8 mouse cellular contexts compared by ENCODE assay signal in genomic region chr11:87778100-87778765, GRCm38 (mm10). TPM values are rescaled to one million over a fixed set of nuclear protein-coding genes. Genes with fewer than 3 reads are reported as not detected.
DNase-seq lines count a peak whose midpoint lies in the region; ATAC-seq lines count a peak whose summit lies in the region.

No protein-coding gene starts in this region.

- intact Hi-C loops in gastrocnemius, postnatal 36 days (cut with DNase I) = loop anchor here (10.0 kb wide), 1 partner anchor 563 kb away; no protein-coding TSS in a partner anchor

- peak; percentile 38; the same call in 1 of the 2 replicates for ATAC-seq in frontal cortex, adult (ENCODE audit: low TSS enrichment)
- peak; percentile 95 for ATAC-seq in kidney, embryonic 16.5 days (ENCODE audit: low FRiP score, low TSS enrichment)
- ATAC-seq in liver, embryonic 13.5 days (ENCODE audit: low read depth) = peak; percentile 74
- ATAC-seq in neural tube, embryonic 11.5 days (ENCODE audit: insufficient read depth, low FRiP score, low TSS enrichment) = peak; percentile 65; the same call in 1 of the 2 replicates

- H3K4me1 ChIP-seq in kidney, embryonic 16.5 days (ENCODE audit: insufficient read depth, low read length) = peaks cover 20% of the 10 kb centered on the region
- H3K4me1 ChIP-seq in liver, embryonic 13.5 days (replicated peaks) = peaks cover 17% of the 10 kb centered on the region
- H3K4me1 ChIP-seq in neural tube, embryonic 11.5 days (ENCODE audit: control insufficient read depth, insufficient read depth, low read length) = peaks cover 3% of the 10 kb centered on the region; the same call in 1 of the 2 replicates

- peak; percentile 31 for DNase-seq in gastrocnemius, postnatal 10 days
- no peak for DNase-seq in gastrocnemius, postnatal 36 days
- DNase-seq in cerebellum, adult 8-10 months = peak; percentile 84
- DNase-seq in liver, embryonic 13.5 days = peak; percentile 53
- DNase-seq in neural tube, embryonic 11.5 days (ENCODE audit: low spot score) = peak; percentile 75
- peak; percentile 37 to 51 for DNase-seq in thymus, postnatal 36 days

- H3K4me3 ChIP-seq in kidney, embryonic 16.5 days (ENCODE audit: low read length) = peak overlapping the region; percentile 51
- peak overlapping the region; percentile 38 for H3K4me3 ChIP-seq in liver, embryonic 13.5 days (replicated peaks)
- peak overlapping the region; percentile 20 for H3K4me3 ChIP-seq in neural tube, embryonic 11.5 days (ENCODE audit: low read depth, low read length)

- H3K27me3 ChIP-seq in kidney, embryonic 16.5 days (ENCODE audit: insufficient read depth, low read length) = no peaks in the 10 kb centered on the region
- peaks cover 4% of the 10 kb centered on the region; the same call in 1 of the 2 replicates for H3K27me3 ChIP-seq in liver, embryonic 13.5 days
- peaks cover 2% of the 10 kb centered on the region; the same call in 1 of the 2 replicates for H3K27me3 ChIP-seq in neural tube, embryonic 11.5 days (ENCODE audit: control insufficient read depth, insufficient read depth, low read length)

- H3K36me3 ChIP-seq in kidney, embryonic 16.5 days (ENCODE audit: insufficient read depth, low read length) = no peaks in the 10 kb centered on the region
- H3K36me3 ChIP-seq in liver, embryonic 13.5 days = no peaks in the 10 kb centered on the region
- no peaks in the 10 kb centered on the region for H3K36me3 ChIP-seq in neural tube, embryonic 11.5 days (ENCODE audit: control insufficient read depth, insufficient read depth, low read length)

- H3K9ac ChIP-seq in kidney, embryonic 16.5 days (replicated peaks; ENCODE audit: low read length) = peak overlapping the region; percentile 74
- peak overlapping the region; percentile 50 for H3K9ac ChIP-seq in liver, embryonic 13.5 days
- H3K9ac ChIP-seq in neural tube, embryonic 11.5 days (ENCODE audit: low read length) = peak overlapping the region; percentile 62

- H3K4me2 ChIP-seq in kidney, embryonic 16.5 days (replicated peaks; ENCODE audit: low read depth, low read length) = peak overlapping the region; percentile 89
- H3K4me2 ChIP-seq in liver, embryonic 13.5 days = peak overlapping the region; percentile 61
- peak overlapping the region; percentile 46 for H3K4me2 ChIP-seq in neural tube, embryonic 11.5 days (ENCODE audit: low read depth)

- H3K9me3 ChIP-seq in kidney, embryonic 16.5 days (ENCODE audit: low read length) = no peaks in the 10 kb centered on the region
- no peaks in the 10 kb centered on the region for H3K9me3 ChIP-seq in liver, embryonic 13.5 days (replicated peaks)
- H3K9me3 ChIP-seq in neural tube, embryonic 11.5 days (ENCODE audit: control insufficient read depth, low read length) = no peaks in the 10 kb centered on the region

- 3% methylated on average over 31 of the region's 32 CpGs for WGBS in kidney, embryonic 16.5 days
- 30% methylated on average over 30 of the region's 32 CpGs for WGBS in liver, embryonic 13.5 days (ENCODE audit: insufficient replicate concordance)
- 9% methylated on average over 30 of the region's 32 CpGs for WGBS in neural tube, embryonic 11.5 days

- H3K27ac ChIP-seq in kidney, embryonic 16.5 days (ENCODE audit: low read length) = no peak overlapping the region; the same call in 1 of the 2 replicates
- H3K27ac ChIP-seq in liver, embryonic 13.5 days = no peak overlapping the region
- no peak overlapping the region for H3K27ac ChIP-seq in neural tube, embryonic 11.5 days (ENCODE audit: low read depth, low read length)

RNA-seq across cellular contexts. Expression of gene Mpo, which starts 15.1 kb away (rescaled TPM):
- 1 to 10 TPM in 1 of 2 experiments, not detected in 1; 4.4 TPM for total RNA-seq in gastrocnemius, postnatal 10 days (2021)
- total RNA-seq in gastrocnemius, postnatal 36 days (2021) = not detected
- polyA plus RNA-seq in kidney, embryonic 16.5 days (2015; fragmentation: Nextera tagmentation; extraction: Ambion mirVana) = 1.1 and 1.3 TPM in 2 replicates
- polyA plus RNA-seq in liver, embryonic 13.5 days (2015; fragmentation: Nextera tagmentation; extraction: Ambion mirVana) = 276 and 298 TPM in 2 replicates
- 6.0 and 7.7 TPM in 2 replicates for polyA plus RNA-seq in neural tube, embryonic 11.5 days (2014; fragmentation: Nextera tagmentation; extraction: Ambion mirVana)

RNA-seq across cellular contexts. Expression of gene Tspoap1, which starts 17.9 kb away (rescaled TPM):
- total RNA-seq in gastrocnemius, postnatal 10 days (2021) = under 1 TPM; 0.27 to 0.38 TPM
- under 1 TPM in 1 of 2 experiments, not detected in 1; 0.13 TPM for total RNA-seq in gastrocnemius, postnatal 36 days (2021)
- 4.7 and 5.6 TPM in 2 replicates for polyA plus RNA-seq in kidney, embryonic 16.5 days (2015; fragmentation: Nextera tagmentation; extraction: Ambion mirVana)
- polyA plus RNA-seq in liver, embryonic 13.5 days (2015; fragmentation: Nextera tagmentation; extraction: Ambion mirVana) = 2.7 and 3.1 TPM in 2 replicates
- 5.4 and 6.0 TPM in 2 replicates for polyA plus RNA-seq in neural tube, embryonic 11.5 days (2014; fragmentation: Nextera tagmentation; extraction: Ambion mirVana)

RNA-seq across cellular contexts. Expression of gene Supt4a, which starts 40.9 kb away (rescaled TPM):
- total RNA-seq in gastrocnemius, postnatal 10 days (2021) = 10 to 100 TPM; 38.6 to 42.6 TPM
- 10 to 100 TPM; 26.8 to 37.6 TPM for total RNA-seq in gastrocnemius, postnatal 36 days (2021)
- polyA plus RNA-seq in kidney, embryonic 16.5 days (2015; fragmentation: Nextera tagmentation; extraction: Ambion mirVana) = 156 and 161 TPM in 2 replicates
- 219 and 233 TPM in 2 replicates for polyA plus RNA-seq in liver, embryonic 13.5 days (2015; fragmentation: Nextera tagmentation; extraction: Ambion mirVana)
- polyA plus RNA-seq in neural tube, embryonic 11.5 days (2014; fragmentation: Nextera tagmentation; extraction: Ambion mirVana) = 155 and 162 TPM in 2 replicates

RNA-seq across cellular contexts. Expression of gene Lpo, which starts 49.9 kb away (rescaled TPM):
- not detected for total RNA-seq in gastrocnemius, postnatal 10 days (2021)
- total RNA-seq in gastrocnemius, postnatal 36 days (2021) = not detected
- polyA plus RNA-seq in kidney, embryonic 16.5 days (2015; fragmentation: Nextera tagmentation; extraction: Ambion mirVana) = 0.15 and 0.29 TPM in 2 replicates
- polyA plus RNA-seq in liver, embryonic 13.5 days (2015; fragmentation: Nextera tagmentation; extraction: Ambion mirVana) = not detected in 2 replicates
- 0.20 and 0.58 TPM in 2 replicates for polyA plus RNA-seq in neural tube, embryonic 11.5 days (2014; fragmentation: Nextera tagmentation; extraction: Ambion mirVana)

Comparison
In these comparisons a context has a peak if more than half of its experiments do, and no peak if none do; other contexts are left out.
1. DNase-seq: peak in gastrocnemius, postnatal 10 days (single experiment), cerebellum, adult 8-10 months (single experiment), liver, embryonic 13.5 days (single experiment), neural tube, embryonic 11.5 days (single experiment) and thymus, postnatal 36 days (2 of 2); none in gastrocnemius, postnatal 36 days (0 of 2).
2. ATAC-seq: peak in every context shown above with its lines; median percentile 95 in kidney, embryonic 16.5 days; 74 in liver, embryonic 13.5 days; 65 in neural tube, embryonic 11.5 days; 38 in frontal cortex, adult.
3. RNA of gene Mpo, which starts 15.1 kb away (polyA plus RNA-seq): 276 to 298 TPM in liver, embryonic 13.5 days; 6.0 to 7.7 TPM in neural tube, embryonic 11.5 days and 1.1 to 1.3 TPM in kidney, embryonic 16.5 days; every median in the first group is over 10 times any median in the second.
4. Peak in every context shown above with its lines, with median percentiles within 50 percentile points of each other: H3K4me2 ChIP-seq, H3K4me3 ChIP-seq and H3K9ac ChIP-seq.